21 mouse cellular contexts compared by ENCODE assay signal in the genomic region with DNA sequence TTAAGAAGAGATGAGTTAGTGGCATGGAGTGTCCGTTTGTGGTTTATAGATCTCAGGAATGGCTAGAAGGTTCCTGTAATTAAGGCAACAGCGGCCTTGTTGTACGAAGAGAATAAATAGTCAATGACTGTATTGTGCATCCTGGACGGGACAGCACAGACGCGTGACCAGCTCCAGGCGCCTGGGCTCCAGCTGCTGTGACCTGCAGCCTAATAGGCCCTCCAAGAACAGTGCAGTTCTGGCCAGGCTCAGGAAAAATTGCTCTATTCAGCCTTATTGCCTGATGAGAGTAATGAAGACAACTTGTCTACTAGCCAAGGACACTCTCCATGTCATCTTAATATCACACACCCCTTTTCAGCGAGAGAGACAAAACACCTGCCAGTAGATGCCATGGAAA. TPM values are rescaled to one million over a fixed set of nuclear protein-coding genes. Genes with fewer than 3 reads are reported as not detected.
DNase-seq lines count a peak whose midpoint lies in the region; ATAC-seq lines count a peak whose summit lies in the region.
"Had no signal": no experiment of that assay in that cellular context is flagged by ENCODE, and none has a peak within 500 bp of the region (broad histone marks: within the 10 kb centered on the region; RNA-seq: fewer than 3 reads in every experiment).

No protein-coding gene starts in this region.

- no peaks in the 10 kb centered on the region for H3K36me3 ChIP-seq in midbrain, embryonic 16.5 days (ENCODE audit: control insufficient read depth, insufficient read depth, low read length)
- H3K36me3 ChIP-seq: embryonic facial prominence, embryonic 15.5 days; forebrain, embryonic 12.5 days; lung, embryonic 15.5 days had no signal

- no peak for ATAC-seq in midbrain, embryonic 16.5 days
- ATAC-seq: intestine, postnatal 0 days had no signal

- H3K9me3 ChIP-seq in midbrain, embryonic 16.5 days (replicated peaks; ENCODE audit: control insufficient read depth, low read length, poor library complexity, severe bottlenecking): no peaks in the 10 kb centered on the region
- H3K9me3 ChIP-seq: embryonic facial prominence, embryonic 15.5 days; forebrain, embryonic 12.5 days; lung, embryonic 15.5 days had no signal

- intact Hi-C loops in left cerebral cortex, postnatal 4 days (cut with DNase I): no loop called here

- peaks cover 4% of the 10 kb centered on the region; the same call in 1 of the 2 replicates for H3K4me1 ChIP-seq in midbrain, embryonic 16.5 days (ENCODE audit: control insufficient read depth, insufficient read depth, low read length)

- H3K4me2 ChIP-seq in midbrain, embryonic 16.5 days (ENCODE audit: low read length): peak overlapping the region; percentile 58; the same call in 1 of the 2 replicates
- H3K4me2 ChIP-seq: embryonic facial prominence, embryonic 15.5 days; forebrain, embryonic 12.5 days; lung, embryonic 15.5 days had no signal

- DNase-seq in cerebellum, adult 11-12 months: peak; percentile 39
- no peak for DNase-seq in cerebellum, adult 11 months
- DNase-seq in left cerebral cortex, postnatal 4 days: peak; percentile 22
- DNase-seq in left cerebral cortex, adult 9 months (ENCODE audit: low spot score in 2 of 2): no peak
- peak; percentile 42 for DNase-seq in cerebellum, adult 9-11 months
- DNase-seq in adrenal gland, postnatal 25 days: no peak
- DNase-seq in adrenal gland, postnatal 14 days: no peak
- DNase-seq: gastrocnemius, postnatal 25 days; kidney, postnatal 10 days; right cerebral cortex, postnatal 14 days; thymus, adult 2 months had no signal

- 41% methylated on average over 8 of the region's 8 CpGs for WGBS in midbrain, embryonic 16.5 days

- no peak overlapping the region for H3K9ac ChIP-seq in midbrain, embryonic 16.5 days (ENCODE audit: low read depth, low read length)
- H3K9ac ChIP-seq: embryonic facial prominence, embryonic 15.5 days; forebrain, embryonic 12.5 days; lung, embryonic 15.5 days had no signal

- no peak overlapping the region for H3K4me3 ChIP-seq in midbrain, embryonic 16.5 days (ENCODE audit: low read depth, low read length)
- H3K4me3 ChIP-seq: embryonic facial prominence, embryonic 15.5 days; forebrain, embryonic 12.5 days; lung, embryonic 15.5 days; myocyte had no signal

- H3K27ac ChIP-seq in midbrain, embryonic 16.5 days (ENCODE audit: low read length): no peak overlapping the region
- H3K27ac ChIP-seq: embryonic facial prominence, embryonic 15.5 days; forebrain, embryonic 12.5 days; lung, embryonic 15.5 days had no signal

- H3K27me3 ChIP-seq in midbrain, embryonic 16.5 days (ENCODE audit: control insufficient read depth, insufficient read depth, low read depth, low read length): no peaks in the 10 kb centered on the region
- H3K27me3 ChIP-seq: CH12.LX had no signal

RNA-seq across cellular contexts. Expression of gene Grik2, which starts 1.8 kb away (rescaled TPM):
- total RNA-seq in left cerebral cortex, postnatal 4 days (2021): 100 to 1,000 TPM; 119 to 122 TPM
- 35.4 and 37.9 TPM in 2 replicates for polyA plus RNA-seq in midbrain, embryonic 16.5 days (2015; fragmentation: Nextera tagmentation; extraction: Ambion mirVana)
- total RNA-seq in adrenal gland, postnatal 25 days (2021): 1.9 and 4.2 TPM in 2 replicates
- 3.1 and 3.5 TPM in 2 replicates for total RNA-seq in adrenal gland, postnatal 14 days (2021)
- total RNA-seq: CH12.LX; common myeloid progenitor, adult 5-6 weeks; liver, adult 2 months; megakaryocyte, adult 5-6 weeks had no signal
- polyA plus RNA-seq: liver, adult 2 months had no signal

Comparison
In these comparisons a context has a peak if more than half of its experiments do, and no peak if none do; other contexts are left out.
1. DNase-seq: peak in cerebellum, adult 11-12 months (single experiment), left cerebral cortex, postnatal 4 days (single experiment) and cerebellum, adult 9-11 months (single experiment); none in cerebellum, adult 11 months (single experiment), left cerebral cortex, adult 9 months (0 of 2), adrenal gland, postnatal 25 days (single experiment) and adrenal gland, postnatal 14 days (single experiment).
2. RNA of gene Grik2, which starts 1.8 kb away (total RNA-seq): 119 to 122 TPM in left cerebral cortex, postnatal 4 days; 1.9 to 4.2 TPM in adrenal gland, postnatal 25 days and 3.1 to 3.5 TPM in adrenal gland, postnatal 14 days; every median in the first group is over 10 times any median in the second.